20 mouse cellular contexts compared by ENCODE assay signal in genomic region chr4:134607679-134608078, GRCm38 (mm10).
"Had no signal": no experiment of that assay in that cellular context is flagged by ENCODE, and none has a peak within 500 bp of the region (broad histone marks: within the 10 kb centered on the region; RNA-seq: fewer than 3 reads in every experiment).

No protein-coding gene starts in this region.

- DNase-seq: gastrocnemius, postnatal 14 days; gastrocnemius, postnatal 36 days; heart, adult 18-20 months; heart, postnatal 10 days; heart, postnatal 4 days; kidney, adult 11 months; kidney, adult 2 months; kidney, postnatal 14 days; kidney, postnatal 36 days had no signal

- H3K4me3 ChIP-seq: heart, embryonic 10.5 days; heart, embryonic 12.5 days; hindbrain, embryonic 13.5 days; hindbrain, embryonic 15.5 days; left cerebral cortex, adult 2 months; limb, embryonic 10.5 days; limb, embryonic 12.5 days; liver, embryonic 12.5 days had no signal

- H3K27ac ChIP-seq: heart, embryonic 10.5 days; hindbrain, embryonic 13.5 days; hindbrain, embryonic 15.5 days; hindbrain, postnatal 0 days; left cerebral cortex, adult 2 months; limb, embryonic 10.5 days; limb, embryonic 12.5 days; liver, embryonic 12.5 days; liver, embryonic 14.5 days had no signal

- ATAC-seq: hindbrain, postnatal 0 days; intestine, embryonic 16.5 days; liver, embryonic 12.5 days had no signal

- H3K36me3 ChIP-seq: hindbrain, embryonic 13.5 days; hindbrain, embryonic 15.5 days; limb, embryonic 10.5 days; limb, embryonic 12.5 days; liver, embryonic 12.5 days had no signal

- H3K9ac ChIP-seq: heart, embryonic 12.5 days; hindbrain, embryonic 13.5 days; hindbrain, embryonic 15.5 days; limb, embryonic 12.5 days; liver, embryonic 12.5 days; liver, embryonic 14.5 days had no signal

- H3K9me3 ChIP-seq: heart, embryonic 10.5 days; heart, embryonic 12.5 days; hindbrain, embryonic 13.5 days; hindbrain, embryonic 15.5 days; limb, embryonic 10.5 days; liver, embryonic 12.5 days had no signal

- H3K27me3 ChIP-seq: heart, embryonic 12.5 days; hindbrain, embryonic 13.5 days; hindbrain, embryonic 15.5 days; limb, embryonic 12.5 days had no signal
